Mouse (Mus musculus): ENCODE measurements around the gene Gsg1l.

Gene Gsg1l

DNA sequence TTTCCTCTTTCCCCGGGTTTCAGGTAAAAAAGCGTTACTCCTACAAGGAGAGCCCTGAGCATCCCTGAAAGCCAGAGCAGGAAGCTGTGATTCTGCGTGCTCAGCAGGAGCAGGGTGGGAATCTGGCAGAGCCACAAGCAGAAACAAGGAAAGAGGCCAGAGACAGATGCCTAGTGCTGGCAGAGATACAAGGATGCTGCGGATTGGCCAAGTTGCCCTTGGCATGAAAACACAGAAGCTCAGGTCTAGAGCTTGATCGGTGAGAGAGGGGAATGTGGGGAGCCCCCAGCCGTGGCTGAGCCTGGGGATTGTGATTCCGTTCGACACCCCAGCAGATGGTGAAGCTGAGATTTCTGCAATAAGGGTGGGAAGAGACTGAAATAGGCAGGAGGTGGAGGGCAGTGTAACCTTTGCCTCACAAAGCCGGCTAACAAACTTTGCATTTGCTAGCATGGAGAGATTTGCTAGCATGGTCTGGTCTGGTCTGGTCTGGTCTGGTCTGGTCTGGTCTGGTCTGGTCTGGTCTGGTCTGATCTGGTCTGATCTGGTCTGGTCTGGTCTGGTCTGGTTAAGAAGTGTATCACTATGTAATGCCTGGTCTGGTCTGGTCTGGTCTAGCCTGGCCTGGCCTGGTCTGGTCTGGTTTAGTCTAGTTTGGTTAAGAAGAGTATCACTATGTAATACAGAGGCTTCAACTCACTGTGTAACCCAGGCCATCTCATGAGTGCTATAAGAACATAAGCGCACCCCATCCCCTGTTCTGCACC, 50.4 kb downstream of the Gsg1l start:
- no peak for DNase-seq (ENCODE audit: low read depth)

GRCm38 (mm10) chr7:126027410-126027809, 54.8 kb downstream of the Gsg1l start:
- DNase-seq (ENCODE audit: low read depth) = no peak

- no peak for DNase-seq (ENCODE audit: low read depth)
Observed at GRCm38 (mm10) chr7:126026600-126026999, 55.6 kb downstream of the Gsg1l start.

- DNase-seq (ENCODE audit: low read depth) = no peak
Observed at GRCm38 (mm10) chr7:126019966-126020365, 62.2 kb downstream of the Gsg1l start.

DNA sequence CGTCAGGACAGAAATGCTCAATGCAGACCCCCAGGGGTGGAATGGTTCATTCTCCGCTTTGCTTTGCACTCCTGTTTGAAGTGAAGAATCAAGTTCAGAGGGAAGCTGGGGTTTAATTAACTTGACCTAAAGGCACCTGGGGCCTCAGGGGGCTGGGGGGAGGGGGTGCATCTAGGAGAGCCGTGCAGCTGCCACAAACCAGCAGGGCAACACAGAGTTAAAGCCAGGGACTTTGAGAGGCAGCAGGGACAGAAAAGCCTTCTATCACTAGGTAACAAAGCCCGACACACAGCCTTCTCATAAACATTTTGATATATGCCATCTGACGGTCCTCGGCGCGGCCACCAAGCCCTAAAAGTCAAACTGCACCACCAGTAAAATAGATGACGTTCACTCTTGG, 62.9 kb downstream of the Gsg1l start:
- no peak for DNase-seq (ENCODE audit: low read depth)

GRCm38 (mm10) chr7:126017455-126017854, 64.8 kb downstream of the Gsg1l start:
- DNase-seq (ENCODE audit: low read depth) = no peak

GRCm38 (mm10) chr7:126012325-126013021, 69.7 kb downstream of the Gsg1l start:
- no peak for DNase-seq (ENCODE audit: low read depth)

DNA sequence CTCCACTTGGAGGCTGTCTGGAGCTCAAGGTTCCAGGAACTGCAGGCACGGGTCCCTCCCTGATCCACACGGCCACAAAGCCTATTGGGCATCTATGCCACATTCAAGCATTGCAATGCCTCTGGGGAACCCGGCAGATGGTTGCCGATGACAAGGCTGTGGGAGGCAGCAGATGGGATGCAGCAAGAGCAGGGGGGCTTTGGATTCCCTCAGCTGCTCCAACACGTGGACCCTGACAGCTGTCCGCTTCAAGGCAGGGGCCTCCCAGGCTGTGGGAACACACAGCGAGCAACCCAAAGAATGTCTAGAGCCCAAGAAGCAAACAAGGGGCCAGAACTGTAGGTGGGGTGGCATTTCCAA, 73.4 kb downstream of the Gsg1l start:
- no peak for DNase-seq (ENCODE audit: low read depth)

- no peak for DNase-seq (ENCODE audit: low read depth)
Observed at GRCm38 (mm10) chr7:126008139-126008788, 73.9 kb downstream of the Gsg1l start.

GRCm38 (mm10) chr7:126007132-126007910, 74.9 kb downstream of the Gsg1l start:
- DNase-seq (ENCODE audit: low read depth) = no peak

GRCm38 (mm10) chr7:126005274-126005673, 76.9 kb downstream of the Gsg1l start:
- no peak for DNase-seq (ENCODE audit: low read depth)

GRCm38 (mm10) chr7:126001683-126002082, 80.5 kb downstream of the Gsg1l start:
- DNase-seq (ENCODE audit: low read depth) = no peak

DNA sequence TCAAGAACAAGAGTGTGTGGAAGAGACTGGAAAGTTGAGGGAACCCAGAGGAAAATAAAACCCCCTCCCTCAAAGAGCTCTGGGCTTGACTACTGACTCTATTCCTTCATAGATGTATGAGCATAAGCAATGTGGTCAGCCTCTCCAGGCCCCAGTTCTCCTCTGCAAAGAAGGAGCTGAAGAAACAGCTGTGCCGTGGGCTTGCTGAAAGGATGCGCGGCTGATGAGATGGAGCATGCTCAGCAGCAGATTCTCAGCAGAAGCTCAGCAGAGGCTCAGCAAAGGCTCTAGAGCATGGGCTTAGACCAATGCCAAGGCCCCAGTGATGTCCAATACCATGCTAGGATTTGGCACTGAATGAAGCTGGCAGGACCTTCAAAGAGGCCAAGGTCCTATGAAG, 82.3 kb downstream of the Gsg1l start:
- DNase-seq (ENCODE audit: low read depth) = no peak

DNA sequence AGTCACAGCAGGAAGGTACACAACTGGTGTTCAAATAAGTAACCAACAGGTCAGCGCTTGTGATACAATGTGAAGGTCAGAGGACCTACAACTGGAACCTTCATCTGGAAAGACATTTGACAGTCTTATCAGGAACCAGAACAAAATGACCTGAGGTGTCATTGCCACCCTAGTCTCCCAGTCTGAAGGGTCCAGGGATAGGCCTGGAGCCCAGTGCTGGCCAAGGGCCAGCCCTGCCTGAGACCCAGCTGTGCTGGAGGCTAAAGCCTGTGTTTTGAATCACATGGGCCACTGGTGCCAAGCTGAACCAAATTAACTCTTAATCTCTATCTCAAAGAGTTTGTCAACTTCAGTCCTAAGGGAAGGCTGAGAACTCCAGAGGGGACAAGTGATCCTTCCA, 86.1 kb downstream of the Gsg1l start:
- DNase-seq (ENCODE audit: low read depth) = no peak

GRCm38 (mm10) chr7:125992356-125992891, 89.8 kb downstream of the Gsg1l start:
- no peak for DNase-seq (ENCODE audit: low read depth)

DNA sequence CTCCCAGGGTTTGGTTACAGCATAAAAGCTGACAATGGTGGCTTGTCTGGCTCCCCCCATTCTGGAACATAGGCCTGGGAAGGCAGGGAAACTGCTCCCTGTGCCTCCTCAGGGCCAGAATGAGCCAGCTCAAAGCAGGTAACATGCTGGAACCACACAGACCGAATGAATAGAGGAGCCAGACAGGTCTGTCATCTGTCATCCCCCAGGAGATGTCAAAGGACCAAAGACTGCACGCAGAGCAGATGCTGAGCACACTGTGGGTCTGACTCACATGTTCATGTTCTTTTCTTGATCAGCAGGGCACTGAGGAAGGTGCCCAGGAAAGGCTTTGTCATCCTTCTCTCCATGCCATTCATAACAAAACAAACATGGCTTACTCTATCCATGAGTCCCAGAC, 90.4 kb downstream of the Gsg1l start:
- DNase-seq (ENCODE audit: low read depth) = no peak

GRCm38 (mm10) chr7:125989969-125990368, 92.2 kb downstream of the Gsg1l start:
- no peak for DNase-seq (ENCODE audit: low read depth)

GRCm38 (mm10) chr7:125989489-125989888, 92.7 kb downstream of the Gsg1l start:
- no peak for DNase-seq (ENCODE audit: low read depth)

GRCm38 (mm10) chr7:125988326-125988725, 93.9 kb downstream of the Gsg1l start:
- DNase-seq (ENCODE audit: low read depth) = no peak

DNA sequence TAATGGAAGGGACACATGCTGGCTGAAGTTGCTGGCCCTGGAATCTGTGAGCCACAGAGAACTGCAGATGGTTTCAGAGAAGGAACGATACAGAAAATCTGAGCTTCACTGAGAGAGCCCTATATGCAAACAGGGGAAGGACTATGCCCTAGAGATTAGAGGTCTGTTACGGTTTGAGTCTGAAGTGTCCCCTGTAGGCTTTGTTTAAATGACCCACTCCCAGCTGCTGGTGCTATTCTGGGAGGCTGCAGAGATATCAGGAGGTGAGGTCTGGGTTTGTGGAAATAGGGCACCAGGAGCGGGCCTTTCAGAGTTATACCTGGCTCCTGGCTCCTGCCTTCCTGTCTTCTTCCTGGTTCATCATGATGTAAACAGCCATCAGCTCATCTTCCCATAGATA, 95.1 kb downstream of the Gsg1l start:
- DNase-seq (ENCODE audit: low read depth) = no peak

- DNase-seq (ENCODE audit: low read depth) = peak; percentile 9
Observed at GRCm38 (mm10) chr7:125985565-125985964, 96.6 kb downstream of the Gsg1l start.

All from c-Kit-positive CD71-positive TER-119-negative erythroid progenitor cells, embryonic 14.5 days (primary cell).